Mouse (Mus musculus): ENCODE data around the gene Sgca.

DNA sequence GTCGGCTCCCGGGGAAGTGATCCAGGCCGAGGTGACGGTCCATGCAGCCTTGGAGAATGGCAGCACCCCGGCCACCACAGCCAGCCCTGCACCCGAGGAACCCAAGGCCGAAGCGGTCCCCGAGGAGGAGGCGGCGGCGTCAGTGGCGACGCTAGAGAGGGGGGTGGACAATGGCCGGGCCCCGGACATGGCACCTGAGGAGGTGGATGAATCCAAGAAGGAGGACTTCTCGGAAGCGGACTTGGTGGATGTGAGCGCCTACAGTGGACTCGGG lies 16.3 kb upstream of the Sgca start:
- TF ChIP-seq CTCF (IDR thresholded peaks at IDR 0.05; ENCODE audit: borderline replicate concordance, extremely low read depth, insufficient read depth, insufficient read length) (no peak), POLR2A (IDR thresholded peaks at IDR 0.05; ENCODE audit: borderline replicate concordance, extremely low read depth, insufficient read depth, insufficient read length, poor library complexity, severe bottlenecking) (no peak)

Measured in brain, embryonic 14.5 days (tissue).